Mouse (Mus musculus) heart, postnatal 0 days (tissue): ENCODE results near the gene Serpina3g.

ENCODE experiments used
- CTCF ChIP-seq: IDR thresholded peaks from 2 replicates; pipeline ENCODE4 v1.5.1; 2016; ENCODE audit warnings: antibody characterized with exemption, control low read depth, low read depth
- EP300 ChIP-seq: IDR thresholded peaks from 2 replicates; pipeline ENCODE4 v1.6.1; 2016; ENCODE audit warnings: antibody characterized with exemption, low read depth

- TF ChIP-seq CTCF (no peak), EP300 (no peak)
Measured at GRCm38 (mm10) chr12:104223690-104224089, 12.4 kb upstream of the Serpina3g start.
